Mouse (Mus musculus) megakaryocyte, embryonic 14.5 days (primary cell): ENCODE measurements around the gene BC048562.

Experiments
- FLI1 ChIP-seq: IDR thresholded peaks from 2 replicates; pipeline ENCODE4 v1.6.1; 2012; ENCODE audit warnings: low read length, inconsistent platforms, mixed read lengths
- GATA1 ChIP-seq: IDR thresholded peaks from 3 replicates; pipeline ENCODE4 v1.6.1; 2012; ENCODE audit warnings: mixed read lengths, low read length, inconsistent platforms, borderline replicate concordance

GRCm38 (mm10) chr9:108461181-108461631 is 24.9 kb downstream of the BC048562 start, which contains the start of gene Klhdc8b:
- TF ChIP-seq GATA1 (no peak), FLI1 (no peak)
